Comparison of ENCODE assay signal across 8 mouse cellular contexts in the genomic region with DNA sequence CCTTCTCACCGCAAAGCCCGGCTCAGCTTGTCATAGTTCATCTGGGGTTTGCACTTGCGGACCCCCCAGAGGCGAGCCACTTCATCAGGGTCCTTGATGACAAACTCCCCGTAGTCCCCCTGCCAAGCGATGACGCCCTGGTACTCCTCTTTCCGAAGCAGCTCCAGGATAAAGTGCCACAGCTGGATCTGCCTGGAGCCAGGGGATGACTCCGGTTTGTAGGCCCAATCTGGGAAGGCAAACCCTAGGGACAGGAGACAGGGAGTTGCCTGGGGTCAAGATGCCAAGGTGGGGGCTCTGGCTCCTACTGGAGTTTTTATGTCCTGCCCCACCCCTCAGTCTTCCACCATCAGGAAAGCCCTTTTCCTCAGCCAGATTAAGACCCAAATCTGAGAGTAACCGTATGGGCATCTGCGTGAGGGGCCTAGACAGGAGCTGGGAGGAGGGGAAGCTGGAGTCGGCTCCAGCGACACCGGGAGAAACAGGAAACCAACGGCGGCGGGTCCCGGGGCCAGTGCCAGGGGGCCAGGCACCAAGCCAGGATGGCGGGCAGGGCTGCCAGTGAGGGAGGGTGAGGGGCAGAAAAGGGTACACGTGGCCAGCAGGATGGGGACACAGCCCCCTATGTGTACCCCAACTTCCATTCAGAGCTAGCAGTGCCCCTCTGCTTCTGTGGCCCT. TPM values are rescaled to one million over a fixed set of nuclear protein-coding genes. Genes with fewer than 3 reads are reported as not detected.
DNase-seq lines count a peak whose midpoint lies in the region; ATAC-seq and TF ChIP-seq lines count a peak whose summit lies in the region.

No protein-coding gene starts in this region.

- H3K9ac ChIP-seq in heart, embryonic 16.5 days (ENCODE audit: low read length): peak overlapping the region; percentile 99
- H3K9ac ChIP-seq in lung, embryonic 14.5 days: peak overlapping the region; percentile 95
- H3K9ac ChIP-seq in stomach, postnatal 0 days (ENCODE audit: low read length): peak overlapping the region; percentile 90

- H3K9me3 ChIP-seq in heart, embryonic 16.5 days (replicated peaks; ENCODE audit: control insufficient read depth, low read length): no peaks in the 10 kb centered on the region
- H3K9me3 ChIP-seq in lung, embryonic 14.5 days (ENCODE audit: low read depth, low read length): no peaks in the 10 kb centered on the region
- no peaks in the 10 kb centered on the region for H3K9me3 ChIP-seq in stomach, postnatal 0 days (ENCODE audit: control insufficient read depth, low read length)

- peak; percentile 47 for DNase-seq in kidney, adult 11 months
- DNase-seq in kidney, adult 9 months: no peak
- DNase-seq in cerebellum, postnatal 10 days: peak; percentile 82 to 87
- peak; percentile 53 to 62 for DNase-seq in kidney, postnatal 4 days
- peak; percentile 46 for DNase-seq in lung, embryonic 14.5 days
- DNase-seq in stomach, postnatal 0 days (ENCODE audit: low spot score): peak; percentile 38
- DNase-seq in thymus, adult 18-20 months: no peak

- H3K4me3 ChIP-seq in heart, embryonic 16.5 days (ENCODE audit: low read length): peak overlapping the region; percentile 100
- peak overlapping the region; percentile 98 for H3K4me3 ChIP-seq in lung, embryonic 14.5 days (ENCODE audit: low read depth, low read length)
- no peak overlapping the region for H3K4me3 ChIP-seq in stomach, postnatal 0 days (ENCODE audit: low read depth, low read length)

- no peak for TF ChIP-seq EP300 in stomach, postnatal 0 days (optimal IDR thresholded peaks at IDR 0.05)

- H3K4me2 ChIP-seq in heart, embryonic 16.5 days (ENCODE audit: low read depth, low read length): peak overlapping the region; percentile 98
- peak overlapping the region; percentile 99 for H3K4me2 ChIP-seq in lung, embryonic 14.5 days
- peak overlapping the region; percentile 82 for H3K4me2 ChIP-seq in stomach, postnatal 0 days (replicated peaks; ENCODE audit: low read depth)

- ATAC-seq in heart, embryonic 16.5 days (replicated peaks; ENCODE audit: extremely low read depth, insufficient read depth, low FRiP score): no peak
- no peak for ATAC-seq in lung, embryonic 14.5 days (ENCODE audit: insufficient read depth)
- no peak for ATAC-seq in stomach, postnatal 0 days (ENCODE audit: low FRiP score, low TSS enrichment)

- H3K27ac ChIP-seq in heart, embryonic 16.5 days (ENCODE audit: low read length): peak overlapping the region; percentile 99
- peak overlapping the region; percentile 99 for H3K27ac ChIP-seq in lung, embryonic 14.5 days (ENCODE audit: low read depth)
- peak overlapping the region; percentile 30; the same call in 1 of the 2 replicates for H3K27ac ChIP-seq in stomach, postnatal 0 days (replicated peaks)

- H3K4me1 ChIP-seq in heart, embryonic 16.5 days (ENCODE audit: control insufficient read depth, insufficient read depth, low read length): peaks cover 34% of the 10 kb centered on the region
- peaks cover 20% of the 10 kb centered on the region for H3K4me1 ChIP-seq in lung, embryonic 14.5 days (ENCODE audit: insufficient read depth)
- peaks cover 2% of the 10 kb centered on the region; the same call in 1 of the 2 replicates for H3K4me1 ChIP-seq in stomach, postnatal 0 days (replicated peaks; ENCODE audit: control insufficient read depth, insufficient read depth)

- H3K27me3 ChIP-seq in heart, embryonic 16.5 days (ENCODE audit: control insufficient read depth, insufficient read depth, low read length): no peaks in the 10 kb centered on the region
- H3K27me3 ChIP-seq in lung, embryonic 14.5 days (ENCODE audit: insufficient read depth, low read length): no peaks in the 10 kb centered on the region
- H3K27me3 ChIP-seq in stomach, postnatal 0 days (ENCODE audit: control insufficient read depth, insufficient read depth, low read length): no peaks in the 10 kb centered on the region

- TF ChIP-seq CTCF in lung, embryonic 14.5 days (IDR thresholded peaks at IDR 0.05; ENCODE audit: low read depth): no peak
- TF ChIP-seq CTCF in stomach, postnatal 0 days (IDR thresholded peaks at IDR 0.05; ENCODE audit: low read depth): no peak

- peaks cover 24% of the 10 kb centered on the region for H3K36me3 ChIP-seq in heart, embryonic 16.5 days (ENCODE audit: control insufficient read depth, insufficient read depth)
- H3K36me3 ChIP-seq in lung, embryonic 14.5 days (ENCODE audit: insufficient read depth): peaks cover 42% of the 10 kb centered on the region
- peaks cover 12% of the 10 kb centered on the region for H3K36me3 ChIP-seq in stomach, postnatal 0 days (ENCODE audit: control insufficient read depth, insufficient read depth, low read length)

- WGBS in heart, embryonic 16.5 days: 32% methylated on average over 20 of the region's 20 CpGs
- WGBS in lung, embryonic 14.5 days: 38% methylated on average over 20 of the region's 20 CpGs
- 38% methylated on average over 20 of the region's 20 CpGs for WGBS in stomach, postnatal 0 days

RNA-seq across cellular contexts. Expression of a gene that starts 4.3 kb away (rescaled TPM):
- 8.5 and 11.2 TPM in 2 replicates for polyA plus RNA-seq in heart, embryonic 16.5 days (2015; fragmentation: Nextera tagmentation; extraction: Ambion mirVana)
- 24.5 and 26.6 TPM in 2 replicates for polyA plus RNA-seq in lung, embryonic 14.5 days (2014; fragmentation: Nextera tagmentation; extraction: Ambion mirVana)
- 8.1 and 8.8 TPM in 2 replicates for polyA plus RNA-seq in stomach, postnatal 0 days (2015; fragmentation: Nextera tagmentation; extraction: Ambion mirVana)

RNA-seq across cellular contexts. Expression of a gene that starts 8.6 kb away (rescaled TPM):
- polyA plus RNA-seq in heart, embryonic 16.5 days (2015; fragmentation: Nextera tagmentation; extraction: Ambion mirVana): 6.7 and 6.8 TPM in 2 replicates
- 14.6 and 14.9 TPM in 2 replicates for polyA plus RNA-seq in lung, embryonic 14.5 days (2014; fragmentation: Nextera tagmentation; extraction: Ambion mirVana)
- polyA plus RNA-seq in stomach, postnatal 0 days (2015; fragmentation: Nextera tagmentation; extraction: Ambion mirVana): 5.1 and 5.3 TPM in 2 replicates

RNA-seq across cellular contexts. Expression of a gene that starts 21.3 kb away (rescaled TPM):
- 22.7 and 24.7 TPM in 2 replicates for polyA plus RNA-seq in heart, embryonic 16.5 days (2015; fragmentation: Nextera tagmentation; extraction: Ambion mirVana)
- 31.1 and 39.1 TPM in 2 replicates for polyA plus RNA-seq in lung, embryonic 14.5 days (2014; fragmentation: Nextera tagmentation; extraction: Ambion mirVana)
- polyA plus RNA-seq in stomach, postnatal 0 days (2015; fragmentation: Nextera tagmentation; extraction: Ambion mirVana): 15.0 and 15.9 TPM in 2 replicates

RNA-seq across cellular contexts. Expression of a gene that starts 25.0 kb away (rescaled TPM):
- polyA plus RNA-seq in heart, embryonic 16.5 days (2015; fragmentation: Nextera tagmentation; extraction: Ambion mirVana): 2.2 and 2.3 TPM in 2 replicates
- polyA plus RNA-seq in lung, embryonic 14.5 days (2014; fragmentation: Nextera tagmentation; extraction: Ambion mirVana): 3.5 and 3.8 TPM in 2 replicates
- 1.1 and 1.2 TPM in 2 replicates for polyA plus RNA-seq in stomach, postnatal 0 days (2015; fragmentation: Nextera tagmentation; extraction: Ambion mirVana)

RNA-seq across cellular contexts. Expression of a gene that starts 25.8 kb away (rescaled TPM):
- 8.3 and 8.6 TPM in 2 replicates for polyA plus RNA-seq in heart, embryonic 16.5 days (2015; fragmentation: Nextera tagmentation; extraction: Ambion mirVana)
- 5.2 and 6.7 TPM in 2 replicates for polyA plus RNA-seq in lung, embryonic 14.5 days (2014; fragmentation: Nextera tagmentation; extraction: Ambion mirVana)
- polyA plus RNA-seq in stomach, postnatal 0 days (2015; fragmentation: Nextera tagmentation; extraction: Ambion mirVana): 20.0 and 20.2 TPM in 2 replicates

Comparison
In these comparisons a context has a peak if more than half of its experiments do, and no peak if none do; other contexts are left out.
1. DNase-seq: peak in kidney, adult 11 months (single experiment), cerebellum, postnatal 10 days (2 of 2), kidney, postnatal 4 days (2 of 2), lung, embryonic 14.5 days (single experiment) and stomach, postnatal 0 days (single experiment); none in kidney, adult 9 months (single experiment) and thymus, adult 18-20 months (0 of 2).
2. H3K27ac ChIP-seq: peak in every context shown above with its lines; median percentile 99 in heart, embryonic 16.5 days; 99 in lung, embryonic 14.5 days; 30 in stomach, postnatal 0 days.
3. Peak in every context shown above with its lines, with median percentiles within 50 percentile points of each other: H3K4me2 ChIP-seq and H3K9ac ChIP-seq.